Mouse (Mus musculus): ENCODE data around the gene Notch1.
A peak's percentile ranks its signal among the peaks of the same experiment; 100 is the strongest.

- TF ChIP-seq CTCF (IDR thresholded peaks at IDR 0.05; ENCODE audit: low read depth, low read length) (peak; percentile 63), POLR2A (IDR thresholded peaks at IDR 0.05; ENCODE audit: extremely low read depth, insufficient read depth, low read length) (no peak)
These were observed 86.6 kb downstream of the Notch1 start for GRCm38 (mm10) chr2:26429851-26430250.
